Mouse (Mus musculus) liver (tissue): ENCODE data around the gene Slc25a43.
"Not testable (repeated sequence)": the region's sequence is repeated elsewhere in the genome, so short reads cannot be mapped to it uniquely, and the experiment has no call there.

Source experiments
- DNase-seq: peaks from one replicate; pipeline ENCODE4 v3.0.0-alpha.2; 2020; ENCODE audit warnings: mixed read lengths

The Slc25a43 gene

GRCm38 (mm10) chrX:36794571-36794970 lies 51.1 kb downstream of the Slc25a43 start:
- no peak for DNase-seq

DNA sequence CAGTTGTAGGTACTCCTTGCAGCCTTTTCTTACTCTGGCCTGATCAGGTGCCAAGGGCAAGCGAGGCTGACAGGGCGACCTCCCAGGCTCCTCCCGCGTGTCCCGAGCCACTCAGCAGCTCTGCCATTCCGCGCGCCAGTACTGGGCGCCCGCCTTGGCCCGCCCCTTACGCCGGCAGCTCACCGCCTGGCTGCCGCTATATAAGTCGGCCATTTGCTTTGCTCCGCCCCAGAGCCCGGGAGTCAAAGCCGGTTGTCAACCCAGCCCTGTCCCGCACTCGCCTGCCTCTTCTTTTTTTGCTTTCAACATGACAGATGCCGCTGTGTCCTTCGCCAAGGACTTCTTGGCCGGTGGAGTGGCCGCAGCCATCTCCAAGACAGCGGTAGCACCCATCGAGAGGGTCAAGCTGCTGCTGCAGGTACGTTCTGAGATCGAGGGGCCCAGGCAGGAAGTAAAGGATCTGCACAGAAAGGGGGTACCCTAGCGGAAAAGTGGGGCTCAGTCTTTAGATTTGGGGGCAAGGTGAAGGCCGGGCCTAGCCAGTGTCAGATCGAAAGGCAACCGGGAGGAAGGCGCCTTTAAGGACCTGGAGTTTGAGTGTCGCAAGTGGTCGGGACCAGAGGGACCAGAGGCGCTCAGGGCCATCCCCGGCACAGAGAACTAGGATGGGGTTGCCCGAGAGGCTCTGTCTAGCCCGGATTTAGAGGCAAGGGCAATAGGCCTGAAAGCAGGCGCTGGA lies 52.1 kb downstream of the Slc25a43 start, which contains the start of gene Slc25a5:
Slc25a5 (plus strand) TSS at position 228 of the 739 bp plus-strand sequence.
- DNase-seq: peak; percentile 91

DNA sequence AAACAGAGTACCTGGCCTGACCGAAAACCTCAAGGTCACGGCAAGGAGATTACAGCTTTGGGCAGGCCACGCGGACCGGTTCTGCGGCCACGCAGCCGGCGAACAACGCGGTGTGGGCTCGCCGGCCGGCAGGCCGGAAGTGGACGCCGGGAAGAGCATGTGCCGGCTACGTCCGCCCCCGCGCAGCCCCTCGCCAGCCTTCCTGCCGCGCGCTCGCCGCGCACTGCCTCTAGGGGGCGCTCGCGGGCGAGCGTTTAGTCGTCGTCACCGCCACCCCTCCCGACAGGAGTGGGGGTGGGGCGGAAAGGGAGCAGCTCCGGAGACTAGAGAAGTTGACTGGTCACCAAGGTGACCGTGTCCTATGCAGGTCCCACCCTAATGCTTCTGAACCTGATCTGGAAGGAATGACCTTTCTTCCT lies 52.7 kb downstream of the Slc25a43 start:
- peak; percentile 87 for DNase-seq

- not testable (repeated sequence) for DNase-seq
Observed at GRCm38 (mm10) chrX:36796734-36797133, 53.3 kb downstream of the Slc25a43 start.

DNA sequence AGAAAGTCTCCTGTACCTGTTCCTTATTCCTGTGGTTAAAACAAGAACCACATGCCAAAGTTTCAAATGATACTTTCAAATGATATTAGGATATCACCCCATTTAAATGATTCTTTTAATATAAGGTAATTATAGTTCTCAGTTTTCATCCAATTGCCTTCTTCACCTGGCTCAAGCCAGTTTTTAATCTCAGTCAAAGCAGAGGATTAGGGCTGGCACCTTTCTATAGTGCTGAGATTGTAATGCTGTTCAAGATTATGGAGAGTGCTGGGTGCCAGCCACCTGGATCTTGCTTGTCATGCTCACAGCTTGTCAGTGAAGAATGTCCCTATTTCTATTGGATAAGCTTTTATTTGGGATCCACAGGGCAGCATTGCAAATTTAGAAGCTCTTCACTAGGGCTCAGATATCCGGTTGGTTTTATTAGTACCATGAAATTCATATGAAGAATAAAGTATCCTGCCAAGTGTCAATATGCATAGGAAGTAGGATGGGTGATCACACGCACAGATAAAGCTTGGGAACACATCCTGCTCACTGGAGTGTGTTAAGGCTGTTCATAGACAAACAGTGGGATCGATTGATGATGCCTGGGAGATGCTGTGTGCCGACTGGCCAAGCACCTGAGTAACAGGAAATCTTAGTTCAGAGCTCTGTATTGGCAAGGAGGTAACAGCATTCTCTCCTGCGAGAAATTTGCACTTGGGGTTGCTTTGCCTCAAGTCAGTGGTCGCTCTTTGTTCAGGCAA lies 55.8 kb downstream of the Slc25a43 start:
- DNase-seq: no peak

- no peak for DNase-seq
Observed at GRCm38 (mm10) chrX:36803189-36803588, 59.7 kb downstream of the Slc25a43 start.

DNA sequence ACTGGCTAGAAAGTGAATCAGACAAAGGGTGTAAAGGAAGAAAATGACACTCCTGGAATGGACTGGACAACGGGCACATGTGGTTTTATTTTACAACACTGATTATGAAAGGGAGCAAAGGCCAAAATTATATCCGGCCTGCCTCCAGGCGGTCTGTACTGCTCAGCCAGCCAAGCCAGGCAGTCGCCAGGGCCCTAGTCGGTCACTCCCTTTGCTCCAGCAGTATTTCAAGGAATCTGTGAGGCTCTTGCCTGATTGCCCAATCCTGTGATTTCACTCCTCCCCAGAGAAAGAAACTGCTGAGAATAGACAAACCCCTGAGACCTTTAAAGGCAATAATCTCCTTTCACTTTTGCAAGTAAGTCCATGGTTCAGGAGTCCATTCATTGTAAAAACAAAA lies 60.7 kb downstream of the Slc25a43 start:
- DNase-seq: no peak

- DNase-seq: no peak
Observed at GRCm38 (mm10) chrX:36805466-36806235, 62.2 kb downstream of the Slc25a43 start.

DNA sequence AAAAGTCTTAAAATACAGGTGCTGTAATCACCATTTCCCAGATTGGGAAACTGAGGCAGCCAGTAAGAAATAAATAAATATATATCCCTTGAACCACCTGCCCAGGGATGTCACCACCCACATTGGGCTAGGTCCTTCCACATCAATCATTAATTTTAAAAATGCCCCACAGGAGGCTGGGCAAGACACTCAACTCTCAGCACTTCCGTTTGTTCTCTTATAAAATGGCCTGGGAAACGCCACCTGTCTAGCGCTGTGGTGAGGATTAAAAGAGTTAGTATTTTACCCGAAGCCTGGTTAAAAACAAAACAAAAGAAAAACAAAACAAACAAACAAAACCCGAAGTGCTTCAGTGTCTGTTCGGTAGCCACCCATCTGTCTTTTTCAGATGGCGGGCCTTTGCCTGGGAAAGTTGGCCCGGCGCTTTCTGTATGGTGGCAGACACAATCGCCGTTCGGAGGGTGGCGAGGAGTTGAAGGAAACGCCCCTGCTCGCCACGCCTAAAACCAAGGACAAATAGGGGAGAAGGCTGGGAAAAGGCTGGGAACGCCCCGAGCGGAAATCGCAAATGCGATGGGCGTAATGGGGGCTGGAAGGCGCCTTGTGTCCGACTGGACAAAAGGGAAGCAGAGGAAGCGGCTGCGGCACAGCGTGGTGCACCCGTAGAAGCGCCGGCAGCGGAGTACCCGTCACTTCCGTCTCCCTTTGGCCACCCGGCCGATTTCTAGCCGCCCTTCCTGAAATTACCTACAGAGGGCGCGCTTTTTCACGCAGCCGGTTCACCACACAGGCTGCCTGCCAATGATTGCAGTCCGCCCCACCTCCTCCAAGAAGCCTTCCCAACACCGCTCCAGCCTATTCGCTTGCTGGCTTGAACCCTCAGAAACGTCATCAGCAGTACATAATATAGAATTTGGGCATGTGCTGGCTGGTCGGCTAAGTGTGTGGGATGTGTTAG lies 64.2 kb downstream of the Slc25a43 start:
- DNase-seq: peak; percentile 88

DNA sequence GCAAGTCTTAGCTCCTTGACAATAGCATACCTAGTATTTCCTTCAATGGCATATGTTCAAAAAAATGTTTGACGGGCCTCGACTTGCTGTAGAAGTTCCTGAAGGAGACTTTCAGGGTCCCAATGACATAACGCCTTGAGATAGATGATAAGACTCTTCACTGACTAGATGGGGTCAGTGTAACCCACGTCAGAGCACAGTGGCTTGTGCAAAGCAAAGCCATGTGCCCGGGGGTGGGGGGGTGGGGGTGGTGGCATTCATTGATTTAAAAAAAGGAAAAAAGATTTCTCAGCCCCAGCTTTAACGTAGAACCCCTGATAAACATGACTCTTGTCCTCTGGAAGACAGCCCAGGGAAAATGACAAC lies 64.8 kb downstream of the Slc25a43 start:
- no peak for DNase-seq

DNA sequence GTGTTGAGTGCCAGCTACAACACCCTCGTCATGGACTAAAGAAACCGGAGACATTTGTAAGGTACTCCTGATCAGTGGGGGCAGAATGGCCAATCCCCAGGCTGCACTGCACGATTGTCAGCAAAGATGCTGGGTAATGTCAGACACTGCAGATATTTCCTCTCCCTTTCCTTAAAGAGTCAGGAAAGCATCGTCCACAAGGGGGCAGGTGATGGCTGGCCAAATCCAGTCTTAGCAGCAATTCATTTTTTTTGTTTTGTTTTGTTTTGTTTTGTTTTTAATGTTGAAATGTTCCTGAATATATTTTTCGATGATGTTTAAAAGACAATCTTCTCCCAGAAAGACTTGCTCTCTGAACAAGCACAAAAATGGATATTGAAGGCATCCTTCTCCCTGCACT lies 67.9 kb downstream of the Slc25a43 start:
- no peak for DNase-seq

- DNase-seq: no peak
Observed at GRCm38 (mm10) chrX:36814161-36814836, 70.8 kb downstream of the Slc25a43 start.

GRCm38 (mm10) chrX:36815022-36815421 lies 71.6 kb downstream of the Slc25a43 start:
- DNase-seq: no peak

- DNase-seq: no peak
Observed at GRCm38 (mm10) chrX:36815439-36815838, 72.0 kb downstream of the Slc25a43 start.

GRCm38 (mm10) chrX:36816368-36816899 lies 73.0 kb downstream of the Slc25a43 start:
- no peak for DNase-seq

GRCm38 (mm10) chrX:36816953-36817441 lies 73.5 kb downstream of the Slc25a43 start:
- peak; percentile 68 for DNase-seq

- no peak for DNase-seq
Observed at GRCm38 (mm10) chrX:36819575-36819974, 76.1 kb downstream of the Slc25a43 start.

DNA sequence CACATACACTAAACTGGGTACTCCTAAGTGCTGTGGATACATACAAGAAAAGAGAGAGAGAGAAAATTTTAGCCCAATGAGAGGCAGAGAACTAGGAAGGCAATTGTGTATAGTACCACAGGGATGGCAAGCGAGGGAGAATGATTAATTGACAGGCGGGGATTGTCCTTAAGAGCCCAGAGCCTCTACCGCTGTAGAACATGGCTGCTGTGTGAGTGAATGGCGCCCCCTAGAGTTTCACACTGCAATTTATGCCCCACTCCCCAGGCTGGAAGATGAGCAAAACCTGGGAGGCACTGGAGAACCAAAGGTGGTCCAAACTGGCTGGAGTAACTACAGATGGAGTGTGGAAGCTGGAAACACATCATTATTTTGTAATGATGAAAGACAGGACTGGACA lies 76.7 kb downstream of the Slc25a43 start:
- peak; percentile 59 for DNase-seq

- DNase-seq: no peak
Observed at GRCm38 (mm10) chrX:36823932-36824711, 80.7 kb downstream of the Slc25a43 start.

DNA sequence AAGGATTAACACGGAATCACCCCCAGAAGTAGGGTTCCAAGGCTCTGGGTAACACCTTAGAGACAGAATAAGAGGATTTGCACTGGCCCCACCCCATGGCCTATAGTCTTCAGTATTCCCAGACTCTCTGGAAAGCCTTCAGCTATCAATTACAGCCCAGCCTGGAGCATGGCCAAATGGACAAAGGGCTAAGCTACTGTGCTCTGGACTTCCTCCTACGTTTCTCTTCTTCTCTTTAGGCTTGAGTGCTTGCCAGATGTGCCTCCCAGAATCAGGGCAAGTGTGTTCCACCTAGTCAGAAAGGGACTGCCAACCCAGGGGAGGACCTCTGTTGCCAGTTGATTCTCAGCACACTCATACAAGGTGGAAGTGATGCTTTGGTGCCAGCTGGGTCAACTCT lies 81.6 kb downstream of the Slc25a43 start:
- no peak for DNase-seq
